Mouse (Mus musculus) ES-Bruce4 (cell line): ENCODE data around the gene Usp12. TPM values are rescaled to one million over a fixed set of nuclear protein-coding genes. Genes with fewer than 3 reads are reported as not detected.

Experiments used
- H3K27ac ChIP-seq: 2 replicates; pipeline ENCODE4 v1.5.1; 2012; ENCODE audit warnings: low read length, inconsistent platforms; ENCODE audit not compliant: insufficient read depth
- H3K27me3 ChIP-seq: 2 replicates; pipeline ENCODE4 v1.6.1; 2012; ENCODE audit warnings: mild to moderate bottlenecking, low read length, inconsistent platforms; ENCODE audit not compliant: control insufficient read depth, poor library complexity, insufficient read depth, severe bottlenecking
- H3K36me3 ChIP-seq: 2 replicates; pipeline ENCODE4 v1.6.1; 2012; ENCODE audit warnings: inconsistent platforms, mild to moderate bottlenecking, low read length, moderate library complexity; ENCODE audit not compliant: control insufficient read depth, poor library complexity, insufficient read depth, severe bottlenecking
- H3K4me1 ChIP-seq: one replicate; pipeline ENCODE4 v1.8.1; 2011; ENCODE audit warnings: low read length; ENCODE audit not compliant: control insufficient read depth, insufficient read depth
- H3K4me3 ChIP-seq: 2 replicates; pipeline ENCODE4 v1.5.1; 2011; ENCODE audit warnings: low read depth, mild to moderate bottlenecking, low read length
- H3K9ac ChIP-seq: 2 replicates; pipeline ENCODE4 v1.6.1; 2012; ENCODE audit warnings: low read depth, mild to moderate bottlenecking, inconsistent platforms; ENCODE audit not compliant: poor library complexity, severe bottlenecking
- H3K9me3 ChIP-seq: replicated peaks from 2 replicates; pipeline ENCODE4 v1.6.1; 2012; ENCODE audit warnings: mild to moderate bottlenecking, low read length, inconsistent platforms; ENCODE audit not compliant: control insufficient read depth, poor library complexity, insufficient read depth, severe bottlenecking
- CTCF ChIP-seq: IDR thresholded peaks from one replicate; pipeline ENCODE4 v1.8.1; 2011; ENCODE audit warnings: low read depth, low read length
- EP300 ChIP-seq: IDR thresholded peaks from 2 replicates; pipeline ENCODE4 v1.6.1; 2011; ENCODE audit warnings: low read depth, low read length; ENCODE audit not compliant: insufficient read depth
- POLR2A ChIP-seq: IDR thresholded peaks from one replicate; pipeline ENCODE4 v1.8.1; 2011; ENCODE audit warnings: low read length; ENCODE audit not compliant: insufficient read depth
- polyA plus RNA-seq: library from polyadenylated mRNA; stranded (reverse); fragments of >200 nt; gene quantifications from 2 replicates; pipeline ENCODE4 v1.2.4, GENCODE M21; 2011; ENCODE audit warnings: low read depth; ENCODE audit not compliant: missing spikeins, insufficient read depth, insufficient read length

The Usp12 gene
- polyA plus RNA-seq, 1 experiment, result 57.2 TPM

DNA sequence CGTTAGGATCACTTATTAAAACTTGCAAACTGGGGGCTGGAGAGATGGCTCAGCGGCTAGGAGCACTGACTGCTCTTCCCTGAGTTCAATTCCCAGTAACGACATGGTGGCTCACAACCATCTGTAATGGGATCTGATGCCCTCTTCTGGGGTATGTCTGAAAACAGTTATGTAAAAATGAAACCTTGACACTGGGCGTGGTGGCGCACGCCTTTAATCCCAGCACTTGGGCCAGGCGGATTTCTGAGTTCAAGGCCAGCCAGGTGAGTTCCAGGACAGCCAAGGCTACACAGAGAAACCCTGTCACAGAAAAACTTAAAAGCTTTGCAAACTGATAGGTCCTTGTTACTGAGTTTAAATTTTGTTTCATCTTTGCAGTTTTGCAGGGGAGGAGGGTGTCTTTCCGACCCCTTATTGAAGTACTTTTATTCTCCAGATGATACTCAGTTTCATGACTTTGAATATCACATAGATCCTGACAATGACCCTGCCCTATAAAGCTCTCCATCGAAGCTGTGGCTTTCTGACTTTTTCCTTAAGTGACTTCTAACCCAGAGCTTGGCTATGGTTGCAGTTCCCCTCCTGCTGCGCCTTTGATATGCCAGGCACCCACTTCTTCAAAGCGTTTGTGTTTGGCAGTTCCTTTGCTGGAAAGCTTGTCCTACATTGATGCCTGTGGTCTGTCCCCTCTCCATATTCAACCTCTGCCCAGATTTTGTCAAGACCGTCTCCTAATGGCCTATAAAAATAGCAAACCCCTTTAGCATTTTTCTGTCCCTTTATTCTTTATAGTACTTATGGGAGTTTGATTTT lies 44.2 kb upstream of the Usp12 start:
- no peaks in the 10 kb centered on the region for H3K4me1 ChIP-seq
- no peaks in the 10 kb centered on the region for H3K27me3 ChIP-seq
- TF ChIP-seq POLR2A, result no peak
- H3K4me3 ChIP-seq, result no peak overlapping the region
- peaks cover 44% of the 10 kb centered on the region for H3K36me3 ChIP-seq
- H3K9ac ChIP-seq, result no peak overlapping the region
- H3K9me3 ChIP-seq, result no peaks in the 10 kb centered on the region
- no peak overlapping the region; the same call in 1 of the 2 replicates for H3K27ac ChIP-seq

- Histone ChIP-seq H3K36me3 (peaks cover 48% of the 10 kb centered on the region), H3K27ac (no peak overlapping the region), H3K27me3 (no peaks in the 10 kb centered on the region), H3K4me1 (no peaks in the 10 kb centered on the region), H3K9me3 (no peaks in the 10 kb centered on the region), H3K9ac (no peak overlapping the region), H3K4me3 (no peak overlapping the region)
- no peak for TF ChIP-seq POLR2A
- no peak for TF ChIP-seq CTCF
- TF ChIP-seq EP300, result no peak
These were observed 43.3 kb upstream of the Usp12 start for GRCm38 (mm10) chr5:146837967-146838720.

DNA sequence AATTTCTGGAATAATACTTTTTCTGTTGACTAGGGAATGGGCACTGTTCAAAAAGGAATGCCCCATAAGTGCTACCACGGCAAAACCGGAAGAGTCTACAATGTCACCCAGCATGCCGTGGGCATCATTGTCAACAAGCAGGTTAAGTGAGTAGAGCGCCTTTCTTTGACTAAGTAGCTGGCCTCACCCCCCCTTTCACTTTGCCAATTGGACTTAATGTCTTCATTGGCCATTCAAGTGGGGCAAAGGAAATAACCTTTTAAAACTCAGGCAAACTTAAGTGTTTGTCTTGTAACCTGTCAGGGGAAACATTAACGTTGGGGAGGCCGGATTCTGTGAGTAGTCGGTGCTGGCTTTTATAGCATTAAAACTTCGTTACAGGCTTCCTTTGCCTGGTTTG lies 40.2 kb upstream of the Usp12 start:
- Histone ChIP-seq H3K9ac (peak overlapping the region; percentile 99), H3K9me3 (no peaks in the 10 kb centered on the region), H3K27me3 (no peaks in the 10 kb centered on the region), H3K4me3 (no peak overlapping the region), H3K4me1 (no peaks in the 10 kb centered on the region), H3K36me3 (peaks cover 47% of the 10 kb centered on the region), H3K27ac (peak overlapping the region; percentile 83)
- TF ChIP-seq CTCF (no peak), EP300 (no peak), POLR2A (no peak)

- TF ChIP-seq EP300 (no peak), CTCF (no peak), POLR2A (no peak)
- Histone ChIP-seq H3K9ac (peak overlapping the region; percentile 99), H3K36me3 (peaks cover 46% of the 10 kb centered on the region), H3K27me3 (no peaks in the 10 kb centered on the region), H3K27ac (peak overlapping the region; percentile 83), H3K4me1 (no peaks in the 10 kb centered on the region), H3K9me3 (no peaks in the 10 kb centered on the region), H3K4me3 (peak overlapping the region; percentile 98)
These were observed 38.9 kb upstream of the Usp12 start for GRCm38 (mm10) chr5:146833673-146834201.

DNA sequence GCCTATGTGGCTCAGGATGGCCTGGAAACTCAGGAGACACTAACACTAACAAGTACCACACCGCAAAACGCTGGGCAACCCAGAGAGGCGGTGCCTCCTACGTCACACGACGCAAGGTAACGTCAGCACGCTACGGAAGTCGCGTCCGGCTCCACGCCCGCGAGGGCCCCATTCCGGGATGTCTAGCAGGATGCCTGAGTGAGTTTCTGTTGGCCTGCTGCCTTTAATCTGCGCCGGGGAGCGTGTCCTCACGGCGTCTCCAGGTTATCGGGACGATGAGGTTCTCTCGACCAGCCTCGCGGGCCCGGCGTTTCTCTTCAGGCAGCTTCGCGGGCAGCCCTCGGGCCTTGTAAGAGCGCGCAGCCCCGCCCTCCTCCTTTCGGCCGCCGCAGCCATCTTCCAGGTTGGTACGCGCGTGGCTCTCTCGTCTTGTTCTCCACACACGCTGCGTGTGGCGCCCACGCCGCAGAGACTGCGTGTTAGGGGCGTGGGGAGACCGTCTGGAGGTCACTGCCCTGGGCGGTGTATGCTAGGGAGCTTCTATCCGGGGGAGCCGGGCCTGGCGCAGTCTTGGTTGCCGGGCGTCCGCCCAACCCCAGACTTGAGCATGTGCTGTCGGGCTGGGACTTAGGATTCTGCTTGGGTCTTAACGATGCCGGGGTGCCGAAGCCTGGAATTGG lies 38.1 kb upstream of the Usp12 start, which contains the start of gene Rpl21:
Rpl21 (plus strand) TSS at position 122 of the 680 bp plus-strand sequence.
- Histone ChIP-seq H3K27ac (peak within 1 kb of the TSS; percentile 88), H3K4me1 (no peaks in the 10 kb centered on the region), H3K4me3 (peak within 1 kb of the TSS; percentile 98), H3K9ac (peak within 1 kb of the TSS; percentile 99), H3K9me3 (no peaks in the 10 kb centered on the region), H3K27me3 (no peaks in the 10 kb centered on the region), H3K36me3 (peaks cover 43% of the 10 kb centered on the region)
- TF ChIP-seq POLR2A (peak; percentile 95), EP300 (no peak)

DNA sequence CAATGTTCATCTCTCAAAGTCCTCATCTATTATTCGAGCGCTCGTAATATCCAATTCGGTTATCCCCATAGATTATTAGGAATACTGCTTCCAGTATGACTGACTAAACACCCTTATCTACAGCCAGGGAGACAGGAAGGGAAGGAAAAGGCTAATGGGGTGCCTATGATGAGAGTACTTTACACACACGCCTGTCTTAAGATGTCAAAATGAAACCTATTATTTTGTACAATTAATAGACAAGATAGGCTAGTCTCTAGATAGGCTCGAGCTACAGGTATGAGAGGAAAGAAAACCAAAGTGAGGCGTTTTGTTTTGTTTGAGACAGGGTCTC lies 37.6 kb upstream of the Usp12 start:
- peak overlapping the region; percentile 22; the same call in 1 of the 2 replicates for H3K27ac ChIP-seq

More for the DNA sequence above, 37.6 kb upstream of the Usp12 start:
- H3K9me3 ChIP-seq, result no peaks in the 10 kb centered on the region
- TF ChIP-seq CTCF, result no peak
- no peak for TF ChIP-seq EP300
- TF ChIP-seq POLR2A, result no peak
- H3K36me3 ChIP-seq, result peaks cover 38% of the 10 kb centered on the region
- peak overlapping the region; percentile 98 for H3K4me3 ChIP-seq
- peak overlapping the region; percentile 99 for H3K9ac ChIP-seq
- no peaks in the 10 kb centered on the region for H3K4me1 ChIP-seq
- H3K27me3 ChIP-seq, result no peaks in the 10 kb centered on the region
